Mouse (Mus musculus) monocyte, adult 2 months (primary cell): ENCODE measurements at regions not wholly inside any gene's neighbourhood (a gene's known extent, or its start where the extent isn't known, plus 50 kb on each side); places are given as distances from the start of the nearest gene placed in this dataset.

ENCODE experiments used
- DNase-seq, 2 experiments: peaks; one replicate each; pipeline ENCODE4 v3.0.0; 2022; ENCODE audit warnings: low spot score in 2 of 2, low read depth in 1 of 2

- DNase-seq, result peak; percentile 5 to 54
Measured at GRCm38 (mm10) chr2:19049877-19050731, 52.0 kb downstream of the 4930426L09Rik start.

- no peak for DNase-seq
Measured at GRCm38 (mm10) chr2:19055500-19055899, 57.4 kb downstream of the 4930426L09Rik start.

- DNase-seq, result no peak
Measured at GRCm38 (mm10) chr2:19057859-19058258, 59.7 kb downstream of the 4930426L09Rik start.

- DNase-seq, result no peak
Measured at GRCm38 (mm10) chr2:19058765-19059164, 60.6 kb downstream of the 4930426L09Rik start.

- peak; percentile 9 to 33 for DNase-seq
Measured at GRCm38 (mm10) chr2:19059246-19059645, 61.1 kb downstream of the 4930426L09Rik start.

GRCm38 (mm10) chr2:19060218-19060915 is 62.2 kb downstream of the 4930426L09Rik start:
- no peak for DNase-seq

- DNase-seq, result no peak
Measured at GRCm38 (mm10) chr2:19064560-19065362, 66.6 kb downstream of the 4930426L09Rik start.

- DNase-seq, result no peak
Measured at GRCm38 (mm10) chr2:19065511-19065910, 67.4 kb downstream of the 4930426L09Rik start.

GRCm38 (mm10) chr2:19068161-19068560 is 70.0 kb downstream of the 4930426L09Rik start:
- DNase-seq, result no peak

GRCm38 (mm10) chr2:19083816-19084215 is 85.7 kb downstream of the 4930426L09Rik start:
- no peak for DNase-seq

- no peak for DNase-seq
Measured at GRCm38 (mm10) chr2:19085105-19085504, 87.0 kb downstream of the 4930426L09Rik start.

GRCm38 (mm10) chr2:19086167-19086566 is 88.0 kb downstream of the 4930426L09Rik start:
- DNase-seq, result no peak

- DNase-seq, result no peak
Measured at GRCm38 (mm10) chr2:19086621-19087020, 88.5 kb downstream of the 4930426L09Rik start.

GRCm38 (mm10) chr2:19099384-19099783 is 99.7 kb upstream of the Armc3 start:
- no peak for DNase-seq

GRCm38 (mm10) chr2:19108753-19109152 is 90.3 kb upstream of the Armc3 start:
- no peak for DNase-seq

- peak in 1 of 2 experiments; percentile 26 for DNase-seq
Measured at GRCm38 (mm10) chr2:19119871-19120270, 79.2 kb upstream of the Armc3 start.

- DNase-seq, result no peak
Measured at GRCm38 (mm10) chr2:19132864-19133263, 66.2 kb upstream of the Armc3 start.

GRCm38 (mm10) chr2:19142586-19142985 is 56.5 kb upstream of the Armc3 start:
- no peak for DNase-seq

- DNase-seq, result peak in 1 of 2 experiments; percentile 3
Measured at GRCm38 (mm10) chr2:19145412-19145811, 53.7 kb upstream of the Armc3 start.

- DNase-seq, result no peak
Measured at GRCm38 (mm10) chr2:19145881-19146280, 53.2 kb upstream of the Armc3 start.

GRCm38 (mm10) chr2:19146289-19146688 is 52.8 kb upstream of the Armc3 start:
- DNase-seq, result no peak
